Mouse (Mus musculus): Measurements from ENCODE around the gene Dhx40.

Dhx40 gene

DNA sequence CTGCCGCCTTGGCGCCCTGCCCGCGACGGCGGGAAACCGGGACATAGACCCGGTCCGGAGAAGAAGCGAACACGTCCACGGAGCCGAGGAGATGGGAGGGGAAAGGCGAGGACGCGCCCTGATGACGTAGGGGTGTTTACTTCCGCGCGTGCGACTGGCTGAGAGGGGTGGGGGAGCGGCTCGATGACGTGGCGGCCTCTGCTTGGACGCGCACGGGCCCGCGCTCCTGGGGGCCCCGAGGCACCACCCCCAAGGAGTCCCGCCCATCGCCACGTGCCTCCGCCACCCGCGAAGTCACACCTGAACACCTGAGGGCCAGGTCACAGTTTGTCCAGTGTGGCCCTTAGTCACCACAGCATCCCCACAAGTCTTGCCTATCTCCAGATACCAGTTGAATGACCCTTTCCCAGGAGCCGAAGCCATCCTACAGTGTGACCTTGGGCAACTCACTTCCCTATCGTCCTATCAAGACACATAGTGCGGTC lies at the start of gene Dhx40:
Gene Dhx40, minus strand, starts transcription at position 242 of the 485 bp plus-strand sequence.
- peak; percentile 90 to 92 for DNase-seq (ENCODE audit: low spot score in 2 of 2)

- peak in 1 of 2 experiments; percentile 28 for DNase-seq (ENCODE audit: low spot score in 2 of 2)
Measured at GRCm38 (mm10) chr11:86855639-86856425, 48.3 kb upstream of the Dhx40 start.

DNA sequence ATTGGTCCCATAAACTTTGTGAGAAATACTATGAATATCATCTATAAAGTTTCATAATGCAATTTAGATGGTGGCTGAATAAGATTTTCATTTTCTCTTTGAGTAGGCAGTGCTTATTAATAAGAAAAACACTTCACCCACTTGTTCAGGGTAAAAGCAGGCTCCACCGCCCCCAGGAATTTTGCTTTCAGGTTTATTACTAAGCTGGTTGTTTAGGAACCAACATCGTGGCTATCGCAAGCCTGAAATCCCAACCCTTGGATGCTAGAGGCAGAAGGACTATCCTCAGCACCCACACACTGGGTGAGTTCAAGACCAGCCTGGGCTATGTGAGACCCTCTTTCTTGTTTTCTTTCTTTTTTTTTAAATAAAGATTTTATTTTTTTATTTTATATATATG lies 45.5 kb upstream of the Dhx40 start:
- DNase-seq (ENCODE audit: low spot score in 2 of 2), result no peak

GRCm38 (mm10) chr11:86852534-86853054 lies 45.0 kb upstream of the Dhx40 start:
- DNase-seq (ENCODE audit: low spot score in 2 of 2), result no peak

GRCm38 (mm10) chr11:86851714-86852533 lies 44.4 kb upstream of the Dhx40 start:
- DNase-seq (ENCODE audit: low spot score in 2 of 2), result no peak

DNA sequence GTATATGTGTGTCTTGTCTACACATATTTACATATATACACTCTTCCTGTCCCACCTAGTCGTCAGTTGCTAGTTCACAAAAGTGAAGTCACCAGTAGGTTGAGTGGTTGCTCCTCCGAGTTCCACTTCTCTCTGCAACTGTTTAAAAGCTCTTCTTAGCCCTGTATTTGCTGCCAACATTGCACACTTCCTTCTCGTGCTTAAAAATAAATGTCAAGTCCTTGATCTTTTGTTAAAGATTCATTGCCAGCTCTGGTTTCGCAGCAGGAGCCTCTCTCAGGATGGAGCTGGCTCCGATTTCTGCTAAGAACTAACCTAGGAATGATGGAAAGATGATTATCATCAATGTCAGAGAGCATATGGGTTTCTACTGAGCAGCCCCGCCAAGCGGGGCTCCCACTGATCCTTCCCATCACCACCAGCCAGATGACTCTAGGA lies 43.7 kb upstream of the Dhx40 start:
- no peak for DNase-seq (ENCODE audit: low spot score in 2 of 2)

DNA sequence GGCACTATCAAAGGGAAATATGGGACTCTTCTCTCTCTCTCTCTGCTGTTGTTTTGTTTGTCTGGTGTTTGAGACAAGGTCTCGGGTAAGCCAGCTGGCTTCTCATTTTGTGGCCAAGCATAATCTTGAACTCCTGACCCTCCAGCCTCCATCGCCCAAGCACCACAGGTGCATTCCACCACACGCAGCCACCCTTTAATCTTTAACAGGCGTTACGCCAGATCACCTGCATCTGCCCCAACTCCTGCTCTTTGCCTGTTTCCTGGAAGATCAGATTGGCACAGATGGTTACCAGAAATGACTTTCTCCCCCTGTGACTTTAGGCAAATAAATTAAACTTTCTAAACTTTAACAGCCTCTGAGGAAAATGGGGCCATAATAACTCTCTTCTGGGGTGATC lies 36.3 kb upstream of the Dhx40 start:
- no peak for DNase-seq (ENCODE audit: low spot score in 2 of 2)

DNA sequence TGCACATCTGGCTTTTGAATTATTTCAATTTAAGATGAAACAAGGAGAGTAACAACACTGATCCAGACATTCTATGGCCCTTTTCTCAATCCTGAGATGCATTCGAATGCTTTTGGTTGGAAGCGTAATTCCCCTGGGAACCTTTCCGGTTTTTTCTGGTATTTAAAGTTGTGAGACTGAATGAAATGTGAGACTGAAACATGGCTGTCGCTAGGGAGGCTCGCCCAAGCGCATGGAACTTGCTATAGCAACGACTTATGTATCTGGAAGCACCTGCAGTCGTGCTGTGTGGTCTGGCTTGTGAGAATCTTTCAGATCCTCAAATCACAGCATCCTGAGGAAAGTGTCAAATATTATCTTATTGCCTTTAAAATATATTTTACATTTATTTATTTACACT lies 33.7 kb upstream of the Dhx40 start:
- no peak for DNase-seq (ENCODE audit: low spot score in 2 of 2)

DNA sequence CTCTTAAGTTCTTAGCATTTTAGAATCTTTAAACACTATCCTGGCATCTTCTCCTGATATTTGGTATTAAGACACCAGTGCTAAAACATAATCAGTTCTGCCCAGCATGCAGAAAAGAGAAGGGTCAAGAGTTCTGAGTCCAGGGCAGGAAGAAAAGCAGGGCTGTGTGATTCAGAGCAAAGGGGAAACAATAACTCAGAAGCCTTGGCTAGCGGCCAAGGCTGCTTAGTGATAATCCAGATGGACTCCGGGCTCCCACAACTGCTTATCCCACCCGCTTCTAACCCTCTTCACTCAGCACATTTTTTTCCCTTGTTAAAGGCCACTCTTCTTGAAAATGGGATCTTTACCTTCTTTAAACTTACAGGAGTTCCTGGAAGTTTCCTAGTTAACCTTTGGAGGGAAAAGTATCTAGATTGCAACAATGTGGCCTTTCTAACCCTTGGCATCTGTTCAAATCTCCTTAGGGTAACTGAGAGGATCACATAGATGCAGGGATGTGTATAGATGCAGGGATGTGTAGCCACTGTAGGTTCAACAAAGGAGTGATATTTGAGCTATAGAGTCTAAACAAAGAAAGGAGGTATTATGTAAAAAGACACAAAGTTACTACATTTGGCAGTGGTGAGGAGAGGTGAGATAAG lies 33.1 kb upstream of the Dhx40 start:
- no peak for DNase-seq (ENCODE audit: low spot score in 2 of 2)

DNA sequence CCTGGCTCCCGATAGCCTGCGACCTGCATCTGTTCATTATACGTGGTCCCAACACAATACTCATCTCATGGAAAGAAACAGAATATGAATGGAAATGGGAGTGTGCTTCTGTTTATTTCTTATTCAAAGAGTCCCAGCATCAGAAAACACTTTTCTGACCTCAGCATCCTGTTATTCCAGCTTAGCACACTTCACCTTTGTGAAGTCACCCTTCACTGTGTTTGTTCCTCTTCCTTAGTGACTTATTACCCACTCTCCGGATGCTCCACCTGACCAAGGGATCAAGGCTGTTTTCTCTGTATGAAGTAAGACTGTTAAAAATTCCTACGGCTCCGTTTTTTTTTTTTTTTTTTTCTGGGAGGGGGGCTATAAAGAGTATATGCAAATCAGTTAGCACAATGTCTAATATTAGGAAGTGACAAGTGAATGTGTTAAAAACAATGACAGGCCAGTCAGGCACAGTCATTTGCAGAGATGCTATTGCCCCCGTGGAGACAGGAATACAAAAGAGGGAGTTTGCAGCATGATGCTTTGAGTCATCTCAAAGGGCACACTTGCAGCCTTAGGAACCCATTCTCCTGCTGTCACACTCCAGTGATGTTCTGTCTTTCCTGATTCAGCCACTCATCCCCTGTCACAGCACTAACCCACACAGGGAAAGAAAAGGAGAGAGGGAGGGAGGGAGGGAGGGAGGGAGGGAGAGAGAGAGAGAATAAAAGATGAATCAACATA lies 32.3 kb upstream of the Dhx40 start:
- no peak for DNase-seq (ENCODE audit: low spot score in 2 of 2)

DNA sequence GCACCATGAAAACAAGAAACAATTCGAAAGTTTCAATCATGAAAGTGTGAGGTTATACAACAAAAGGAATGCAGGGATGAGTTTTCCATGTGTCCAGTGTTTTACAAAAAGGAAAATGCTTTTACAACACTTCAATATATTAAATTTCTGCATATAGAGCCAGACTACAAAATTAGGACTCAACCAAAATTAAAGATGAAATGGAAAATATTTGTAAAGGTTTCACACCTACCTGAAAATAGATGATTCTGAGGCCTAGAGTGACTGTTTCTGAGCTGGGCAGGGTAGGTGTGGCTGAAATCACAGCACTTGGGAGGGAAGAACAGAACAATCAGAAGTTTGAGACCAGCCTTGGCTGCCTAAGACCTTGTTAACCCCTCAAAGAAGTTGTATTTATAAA lies 31.2 kb upstream of the Dhx40 start:
- no peak for DNase-seq (ENCODE audit: low spot score in 2 of 2)

DNA sequence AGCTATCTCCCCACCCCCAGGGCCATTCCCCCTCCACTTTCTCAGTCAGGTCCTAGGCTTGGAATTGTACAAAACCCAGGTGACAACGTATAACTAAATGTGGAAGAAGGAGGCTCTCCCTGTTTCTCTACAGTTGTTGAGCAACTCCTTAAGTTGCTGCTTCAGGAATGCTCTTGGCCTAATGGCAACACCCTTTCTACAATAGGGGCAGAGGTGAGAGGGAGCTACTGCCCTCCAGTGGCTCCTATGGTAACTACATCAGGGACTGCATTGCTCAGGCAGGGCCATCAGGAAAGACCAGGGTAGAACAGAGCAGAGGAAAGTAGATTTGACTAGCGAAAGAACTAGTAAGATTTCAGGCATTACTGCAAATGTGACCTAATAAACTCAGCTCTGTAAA lies 28.8 kb upstream of the Dhx40 start:
- DNase-seq (ENCODE audit: low spot score in 2 of 2), result no peak

- DNase-seq (ENCODE audit: low spot score in 2 of 2), result no peak
Measured at GRCm38 (mm10) chr11:86834628-86835338, 27.2 kb upstream of the Dhx40 start.

DNA sequence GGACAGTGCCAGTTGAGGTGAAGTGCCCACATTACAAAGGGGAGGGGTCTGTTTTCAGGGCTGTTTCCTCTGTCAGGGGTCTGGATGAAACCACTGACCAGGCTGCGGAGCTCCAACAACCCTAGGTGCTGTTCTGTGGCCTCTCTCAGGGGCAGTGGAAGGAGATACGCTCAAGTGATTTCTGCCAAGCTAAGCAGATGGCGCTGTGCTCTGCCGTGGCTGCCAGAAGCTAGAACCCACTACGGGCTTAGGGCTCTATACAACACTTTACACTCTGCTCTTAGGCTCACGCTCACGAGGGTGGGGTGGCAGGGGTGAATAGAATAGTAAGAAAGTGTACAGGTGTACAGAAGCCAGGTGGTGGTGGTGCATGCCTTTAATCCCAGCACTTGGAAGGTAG lies 26.5 kb upstream of the Dhx40 start:
- DNase-seq (ENCODE audit: low spot score in 2 of 2), result no peak

DNA sequence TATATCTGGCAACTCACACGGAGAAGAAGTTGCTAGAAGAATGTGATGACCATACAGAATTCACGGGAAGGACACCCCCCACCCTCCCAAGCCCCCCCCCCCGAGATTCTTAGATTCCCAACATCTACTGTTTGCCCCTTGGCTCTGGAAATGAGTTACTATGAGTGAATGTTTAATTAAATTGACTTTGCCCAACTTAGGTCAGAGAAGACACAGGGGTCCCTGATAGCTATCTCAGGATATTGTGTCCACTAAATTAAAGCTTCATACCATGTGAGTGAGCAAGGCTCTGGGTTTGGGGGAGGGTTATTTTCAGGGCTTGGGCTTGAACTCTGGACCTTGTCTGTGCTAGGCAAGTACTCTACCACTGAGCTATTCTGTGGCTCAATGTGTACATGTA lies 25.6 kb upstream of the Dhx40 start:
- DNase-seq (ENCODE audit: low spot score in 2 of 2), result no peak

- no peak for DNase-seq (ENCODE audit: low spot score in 2 of 2)
Measured at GRCm38 (mm10) chr11:86828396-86828795, 20.9 kb upstream of the Dhx40 start.

DNA sequence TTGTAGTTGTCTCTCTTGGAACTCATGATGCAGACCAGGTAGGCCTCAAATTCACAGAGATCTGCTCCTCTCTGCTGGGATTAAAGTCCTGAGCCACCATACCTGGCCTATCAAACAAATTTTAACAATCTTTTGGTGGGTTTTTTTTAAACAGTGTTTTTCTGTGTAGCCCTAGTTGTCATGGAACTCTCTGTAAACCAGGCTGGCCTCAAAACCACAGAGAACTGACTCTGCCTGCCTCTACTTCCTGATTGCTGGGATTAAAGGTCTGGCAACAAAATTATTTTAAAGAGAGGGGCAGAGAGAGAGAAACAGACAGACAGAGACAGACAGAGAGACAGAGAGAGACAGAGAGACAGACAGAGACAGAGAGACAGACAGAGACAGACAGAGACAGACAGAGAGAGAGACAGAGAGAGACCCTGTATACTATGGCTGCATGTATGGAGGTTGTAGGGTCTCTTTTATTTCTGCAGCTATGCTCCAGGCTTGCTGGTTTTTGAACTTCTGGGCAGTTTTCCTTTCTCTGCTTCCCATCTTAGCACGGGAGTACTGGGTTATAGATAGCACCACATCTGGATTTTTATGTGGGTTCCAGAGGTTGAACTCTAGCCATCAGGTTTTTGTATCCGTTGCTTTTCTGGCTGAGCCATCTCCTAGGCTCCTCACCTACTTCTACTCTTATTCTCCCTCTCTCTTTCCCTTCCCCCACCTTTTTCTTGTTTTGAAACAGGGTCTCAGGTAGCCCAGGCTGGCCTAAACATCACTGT lies 20.1 kb upstream of the Dhx40 start:
- DNase-seq (ENCODE audit: low spot score in 2 of 2), result no peak

DNA sequence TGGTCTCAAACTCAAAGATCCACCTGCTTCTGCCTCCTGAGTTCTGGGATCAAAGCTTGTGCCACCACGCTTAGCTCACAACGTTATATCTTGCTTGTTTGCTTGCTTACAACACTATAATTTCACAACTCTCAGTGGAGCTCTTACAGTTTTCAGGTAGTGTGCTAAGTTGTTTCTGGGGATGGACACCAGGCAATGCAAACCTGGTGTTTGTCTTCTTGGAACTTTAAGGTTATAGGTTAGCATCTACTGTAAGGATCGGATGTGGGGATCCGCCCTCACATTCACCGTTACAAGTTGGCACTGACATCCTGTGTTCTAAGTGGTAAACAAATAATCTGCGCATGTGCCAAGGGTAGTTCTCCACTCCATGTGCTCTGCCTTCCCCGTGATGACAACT lies 16.9 kb upstream of the Dhx40 start:
- DNase-seq (ENCODE audit: low spot score in 2 of 2), result no peak

GRCm38 (mm10) chr11:86822531-86822930 lies 15.0 kb upstream of the Dhx40 start:
- no peak for DNase-seq (ENCODE audit: low spot score in 2 of 2)

DNA sequence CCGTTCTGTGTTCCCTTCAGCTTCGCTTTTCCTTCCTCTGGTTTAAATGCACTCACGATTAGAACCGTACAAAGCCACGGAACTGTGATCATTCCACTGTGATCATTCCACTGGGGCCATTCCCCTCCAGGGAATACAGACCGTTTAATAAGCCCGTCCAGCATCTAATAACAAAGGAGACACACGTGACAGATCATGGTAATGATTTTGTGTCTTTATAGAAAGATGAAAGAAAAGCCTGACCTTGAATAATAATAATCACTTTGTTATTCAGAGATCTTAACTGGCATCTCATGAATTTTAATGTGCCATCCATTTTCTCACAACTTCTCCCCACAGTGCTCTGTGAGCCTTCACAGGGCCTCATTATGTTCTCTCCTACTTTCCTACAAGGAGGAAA lies 12.0 kb upstream of the Dhx40 start:
- no peak for DNase-seq (ENCODE audit: low spot score in 2 of 2)

Measured in frontal cortex, postnatal 10 days (tissue).